In the genomic region with DNA sequence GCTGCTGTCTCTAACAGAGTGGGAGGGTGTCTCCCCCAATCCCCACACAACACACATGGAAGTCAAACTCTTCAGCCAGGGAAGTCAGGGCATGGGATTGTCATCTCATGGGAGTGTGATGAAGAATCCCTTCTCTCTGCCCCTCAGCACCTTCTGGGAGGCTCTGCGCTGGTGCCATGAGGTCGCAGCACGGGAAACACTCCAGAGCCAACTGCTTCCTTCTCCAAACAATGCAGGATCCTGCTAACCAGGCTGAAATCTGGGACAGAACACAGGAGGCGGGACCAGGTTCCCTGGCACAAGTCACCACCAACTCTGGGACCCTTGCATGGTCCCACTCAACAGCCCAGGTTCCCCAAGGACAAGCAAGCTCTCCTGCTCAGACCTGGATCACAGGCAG, we compare ENCODE assay signal across 9 mouse cellular contexts. TPM values are rescaled to one million over a fixed set of nuclear protein-coding genes. Genes with fewer than 3 reads are reported as not detected.
DNase-seq lines count a peak whose midpoint lies in the region; ATAC-seq and TF ChIP-seq lines count a peak whose summit lies in the region.
"Had no signal": no experiment of that assay in that cellular context is flagged by ENCODE, and none has a peak within 500 bp of the region (broad histone marks: within the 10 kb centered on the region; RNA-seq: fewer than 3 reads in every experiment).

No protein-coding gene starts in this region.

- peak; percentile 12 for TF ChIP-seq POLR2A in myocyte (IDR thresholded peaks at IDR 0.05; ENCODE audit: insufficient read length, low read depth)

- whole genome bisulfite sequencing in hindbrain, embryonic 14.5 days: 51% methylated on average over 4 of the region's 4 CpGs

- peaks cover 76% of the 10 kb centered on the region for H3K79me2 ChIP-seq in myocyte (ENCODE audit: control insufficient read depth, insufficient read depth)

- peak; percentile 38 for DNase-seq in adrenal gland, postnatal 14 days
- no peak for DNase-seq in adrenal gland, postnatal 10 days
- no peak for DNase-seq in left cerebral cortex, adult 2 months (ENCODE audit: extremely low spot score in 1 of 2, low spot score in 2 of 2)
- DNase-seq in left cerebral cortex, postnatal 10 days (ENCODE audit: extremely low spot score in 1 of 2, low spot score in 2 of 2): no peak
- no peak for DNase-seq in hindbrain, embryonic 14.5 days (ENCODE audit: low spot score)
- no peak for DNase-seq in thymus, postnatal 10 days (ENCODE audit: low spot score in 2 of 2)
- DNase-seq: lung, adult 2 months had no signal

- peak overlapping the region; percentile 98 for H3K4me2 ChIP-seq in hindbrain, embryonic 14.5 days (replicated peaks)
- peak overlapping the region; percentile 94 for H3K4me2 ChIP-seq in myocyte (ENCODE audit: low read depth)

- H3K9me3 ChIP-seq in hindbrain, embryonic 14.5 days (ENCODE audit: control insufficient read depth, low read length): no peaks in the 10 kb centered on the region

- TF ChIP-seq CTCF in left cerebral cortex, adult 2 months (IDR thresholded peaks at IDR 0.05): no peak

- H3K9ac ChIP-seq in hindbrain, embryonic 14.5 days: peak overlapping the region; percentile 40; the same call in 1 of the 2 replicates

- H3K27ac ChIP-seq in left cerebral cortex, adult 2 months: peak overlapping the region; percentile 98
- no peak overlapping the region for H3K27ac ChIP-seq in hindbrain, embryonic 14.5 days

- H3K36me3 ChIP-seq in hindbrain, embryonic 14.5 days (replicated peaks; ENCODE audit: control insufficient read depth, insufficient read depth): peaks cover 18% of the 10 kb centered on the region
- H3K36me3 ChIP-seq in myocyte (ENCODE audit: control insufficient read depth, insufficient read depth): peaks cover 4% of the 10 kb centered on the region

- H3K4me3 ChIP-seq in left cerebral cortex, adult 2 months: peak overlapping the region; percentile 94; the same call in 1 of the 2 replicates
- H3K4me3 ChIP-seq in hindbrain, embryonic 14.5 days (replicated peaks; ENCODE audit: low read length): no peak overlapping the region
- H3K4me3 ChIP-seq in myocyte: peak overlapping the region; percentile 85

- ATAC-seq in hindbrain, embryonic 14.5 days (ENCODE audit: low FRiP score): no peak
- ATAC-seq in megakaryocyte-erythroid progenitor cell, adult 5-6 weeks (replicated peaks; ENCODE audit: low FRiP score, low TSS enrichment, poor library complexity, severe bottlenecking): no peak

- peaks cover 64% of the 10 kb centered on the region for H3K4me1 ChIP-seq in hindbrain, embryonic 14.5 days (replicated peaks; ENCODE audit: control insufficient read depth, insufficient read depth, low read length)

- H3K27me3 ChIP-seq in hindbrain, embryonic 14.5 days (ENCODE audit: control insufficient read depth, insufficient read depth, low read length): no peaks in the 10 kb centered on the region
- no peaks in the 10 kb centered on the region for H3K27me3 ChIP-seq in myocyte (ENCODE audit: control insufficient read depth, insufficient read depth, insufficient read length)

- H3ac ChIP-seq in myocyte (ENCODE audit: control insufficient read depth, insufficient read length): no peak overlapping the region

- intact Hi-C loops in left cerebral cortex, adult 2 months (cut with DNase I): no loop called here
- intact Hi-C loops in left cerebral cortex, postnatal 10 days (cut with DNase I): no loop called here

TF ChIP-seq in myocyte, 11 proteins besides CTCF, POLR2A, EP300 and RAD21:
- TF ChIP-seq MYOG (IDR thresholded peaks at IDR 0.05; ENCODE audit: control insufficient read depth in 1 of 3, insufficient read depth in 1 of 3, insufficient read length in 2 of 3, low read depth in 2 of 3) (no peak), POLR2AphosphoS2 (IDR thresholded peaks at IDR 0.05; ENCODE audit: insufficient read length, low read depth) (peak; percentile 49)

RNA-seq across cellular contexts. Expression of a gene that starts 3.7 kb away (rescaled TPM):
- 138 and 201 TPM in 2 replicates for total RNA-seq in adrenal gland, postnatal 14 days (2021)
- total RNA-seq in adrenal gland, postnatal 10 days (2021): 100 to 1,000 TPM; 170 to 208 TPM
- total RNA-seq in left cerebral cortex, adult 2 months (2021): 100 to 1,000 TPM; 341 to 357 TPM
- total RNA-seq in left cerebral cortex, postnatal 10 days (2021): 100 to 1,000 TPM; 264 to 283 TPM
- polyA plus RNA-seq in hindbrain, embryonic 14.5 days (2014; fragmentation: Nextera tagmentation; extraction: Ambion mirVana): 118 and 119 TPM in 2 replicates
- 244 TPM for polyA plus RNA-seq in myocyte (2012; fragmentation: generic; extraction: Trizol)
- 0.26 TPM in 1 of 2 replicates, not detected in the other for total RNA-seq in megakaryocyte-erythroid progenitor cell, adult 5-6 weeks (2014; fragmentation: Nextera tagmentation)
- total RNA-seq in megakaryocyte-erythroid progenitor cell, adult 5-6 weeks (2017): 0.04 TPM in 1 of 2 replicates, not detected in the other

RNA-seq across cellular contexts. Expression of a gene that starts 25.5 kb away (rescaled TPM):
- 75.0 and 89.4 TPM in 2 replicates for total RNA-seq in adrenal gland, postnatal 14 days (2021)
- 10 to 100 TPM; 64.7 to 67.8 TPM for total RNA-seq in adrenal gland, postnatal 10 days (2021)
- 10 to 100 TPM; 11.4 to 12.9 TPM for total RNA-seq in left cerebral cortex, adult 2 months (2021)
- total RNA-seq in left cerebral cortex, postnatal 10 days (2021): 10 to 100 TPM in 1 of 2 experiments, 1 to 10 TPM in 1; 9.4 to 10.2 TPM
- polyA plus RNA-seq in hindbrain, embryonic 14.5 days (2014; fragmentation: Nextera tagmentation; extraction: Ambion mirVana): 4.7 and 5.5 TPM in 2 replicates
- polyA plus RNA-seq in myocyte (2012; fragmentation: generic; extraction: Trizol): 0.26 TPM
- total RNA-seq in megakaryocyte-erythroid progenitor cell, adult 5-6 weeks (2014; fragmentation: Nextera tagmentation): 51.7 and 57.9 TPM in 2 replicates
- 32.2 and 35.3 TPM in 2 replicates for total RNA-seq in megakaryocyte-erythroid progenitor cell, adult 5-6 weeks (2017)

RNA-seq across cellular contexts. Expression of a gene that starts 49.4 kb away (rescaled TPM):
- 9.2 and 9.4 TPM in 2 replicates for total RNA-seq in adrenal gland, postnatal 14 days (2021)
- total RNA-seq in adrenal gland, postnatal 10 days (2021): 1 to 10 TPM; 7.8 to 9.4 TPM
- 1 to 10 TPM; 4.1 to 4.7 TPM for total RNA-seq in left cerebral cortex, adult 2 months (2021)
- total RNA-seq in left cerebral cortex, postnatal 10 days (2021): 1 to 10 TPM; 3.4 to 4.4 TPM
- polyA plus RNA-seq in hindbrain, embryonic 14.5 days (2014; fragmentation: Nextera tagmentation; extraction: Ambion mirVana): 3.3 and 4.3 TPM in 2 replicates
- polyA plus RNA-seq in myocyte (2012; fragmentation: generic; extraction: Trizol): 5.6 TPM
- total RNA-seq in megakaryocyte-erythroid progenitor cell, adult 5-6 weeks (2014; fragmentation: Nextera tagmentation): 19.4 and 22.7 TPM in 2 replicates
- total RNA-seq in megakaryocyte-erythroid progenitor cell, adult 5-6 weeks (2017): 17.6 and 35.2 TPM in 2 replicates

RNA-seq across cellular contexts. Expression of a gene that starts 51.1 kb away (rescaled TPM):
- total RNA-seq in adrenal gland, postnatal 14 days (2021): 23.7 and 24.6 TPM in 2 replicates
- total RNA-seq in adrenal gland, postnatal 10 days (2021): 10 to 100 TPM; 19.0 to 24.8 TPM
- 10 to 100 TPM; 44.9 to 67.4 TPM for total RNA-seq in left cerebral cortex, adult 2 months (2021)
- 10 to 100 TPM; 28.5 to 32.1 TPM for total RNA-seq in left cerebral cortex, postnatal 10 days (2021)
- polyA plus RNA-seq in hindbrain, embryonic 14.5 days (2014; fragmentation: Nextera tagmentation; extraction: Ambion mirVana): 2.3 and 2.6 TPM in 2 replicates
- polyA plus RNA-seq in myocyte (2012; fragmentation: generic; extraction: Trizol): 68.7 TPM
- total RNA-seq in megakaryocyte-erythroid progenitor cell, adult 5-6 weeks (2014; fragmentation: Nextera tagmentation): 0.99 TPM in 1 of 2 replicates, not detected in the other
- total RNA-seq in megakaryocyte-erythroid progenitor cell, adult 5-6 weeks (2017): 1.1 and 2.2 TPM in 2 replicates

Comparison
In these comparisons a context has a peak if more than half of its experiments do, and no peak if none do; other contexts are left out.
1. RNA of a gene that starts 3.7 kb away (total RNA-seq): 341 to 357 TPM in left cerebral cortex, adult 2 months, 264 to 283 TPM in left cerebral cortex, postnatal 10 days, 170 to 208 TPM in adrenal gland, postnatal 10 days and 138 to 201 TPM in adrenal gland, postnatal 14 days; 0.04 to 0.26 TPM in megakaryocyte-erythroid progenitor cell, adult 5-6 weeks; every median in the first group is over 100 times any median in the second.